Mouse (Mus musculus) frontal cortex, postnatal 36 days (tissue): ENCODE measurements around the gene Dhrs7b.

Experiments used
- DNase-seq, 2 experiments: peaks; one replicate each; pipeline ENCODE4 v3.0.0; 2022; ENCODE audit warnings: low spot score in 2 of 2

The Dhrs7b gene

GRCm38 (mm10) chr11:60895915-60896314, 65.5 kb downstream of the Dhrs7b start:
- no peak for DNase-seq

- DNase-seq = no peak
Observed at GRCm38 (mm10) chr11:60902001-60902400, 71.6 kb downstream of the Dhrs7b start.

- no peak for DNase-seq
Observed at GRCm38 (mm10) chr11:60902486-60902885, 72.1 kb downstream of the Dhrs7b start.

- no peak for DNase-seq
Observed at GRCm38 (mm10) chr11:60903661-60904061, 73.2 kb downstream of the Dhrs7b start.

- DNase-seq = no peak
Observed at GRCm38 (mm10) chr11:60905407-60906120, 75.1 kb downstream of the Dhrs7b start.

GRCm38 (mm10) chr11:60906449-60906848, 76.0 kb downstream of the Dhrs7b start:
- no peak for DNase-seq

- no peak for DNase-seq
Observed at GRCm38 (mm10) chr11:60908073-60908472, 77.6 kb downstream of the Dhrs7b start.

- no peak for DNase-seq
Observed at GRCm38 (mm10) chr11:60909626-60910025, 79.2 kb downstream of the Dhrs7b start.
